Mouse (Mus musculus) mammary gland, adult 2 months (tissue): ENCODE results near the gene Calcr. TPM values are rescaled to one million over a fixed set of nuclear protein-coding genes. Genes with fewer than 3 reads are reported as not detected.

ENCODE experiments used
- polyA plus RNA-seq: library from polyadenylated mRNA; depleted of rRNA; stranded (reverse); fragments of >200 nt; gene quantifications from 2 replicates; pipeline ENCODE4 v1.2.3, GENCODE M21; 2012; ENCODE audit warnings: low replicate concordance; rRNA removed

Calcr gene
- 0.26 TPM in 1 of 2 replicates, not detected in the other for polyA plus RNA-seq

DNA sequence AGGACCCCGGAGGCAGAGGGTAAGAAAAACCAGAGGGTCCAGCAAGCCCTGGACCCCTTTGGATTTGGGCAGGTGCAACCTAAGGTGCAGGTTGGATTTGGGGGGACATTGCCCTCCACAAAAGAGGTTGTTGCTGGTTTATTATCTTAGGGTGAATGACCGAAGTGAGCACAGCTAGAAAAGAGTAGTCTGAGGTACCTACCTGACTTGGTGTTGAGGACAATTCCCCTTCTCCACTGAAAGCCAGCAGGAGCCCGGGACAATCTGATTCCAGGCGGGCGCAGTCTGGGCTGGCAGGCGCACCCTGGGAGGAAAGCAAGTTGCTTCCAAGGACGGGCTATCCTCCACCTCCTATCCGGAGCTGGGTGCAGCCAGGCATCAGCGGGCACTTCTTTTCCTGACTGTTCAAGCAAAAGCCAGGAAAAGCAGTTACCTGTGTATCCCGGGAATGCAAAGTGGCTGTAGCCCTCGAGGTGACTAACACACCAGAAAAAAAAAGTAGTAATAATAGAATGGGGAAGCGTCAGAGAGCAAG lies at the start of gene Calcr:
Calcr (minus strand) TSS at position 485 of the 535 bp plus-strand sequence.

Other genes with a start within 250 kb of the Calcr start
- gene Tfpi2, start 224.2 kb upstream of the Calcr start, polyA plus RNA-seq = 2.9 and 4.3 TPM in 2 replicates
- not detected in 2 replicates for gene Gngt1, start 229.1 kb upstream of the Calcr start, polyA plus RNA-seq
- gene Gng11, start 239.2 kb upstream of the Calcr start, polyA plus RNA-seq = 5.4 and 13.9 TPM in 2 replicates